Mouse (Mus musculus) liver, postnatal 0 days (tissue): ENCODE data around the gene Tmcc3.

Source experiments
- CTCF ChIP-seq: sonication (generic); IDR thresholded peaks from 2 replicates; pipeline ENCODE4 v1.5.1; 2016; ENCODE audit warnings: antibody characterized with exemption, low read depth
- EP300 ChIP-seq: IDR thresholded peaks from 2 replicates; pipeline ENCODE4 v1.6.1; 2016; ENCODE audit warnings: antibody characterized with exemption, low read depth, mild to moderate bottlenecking

DNA sequence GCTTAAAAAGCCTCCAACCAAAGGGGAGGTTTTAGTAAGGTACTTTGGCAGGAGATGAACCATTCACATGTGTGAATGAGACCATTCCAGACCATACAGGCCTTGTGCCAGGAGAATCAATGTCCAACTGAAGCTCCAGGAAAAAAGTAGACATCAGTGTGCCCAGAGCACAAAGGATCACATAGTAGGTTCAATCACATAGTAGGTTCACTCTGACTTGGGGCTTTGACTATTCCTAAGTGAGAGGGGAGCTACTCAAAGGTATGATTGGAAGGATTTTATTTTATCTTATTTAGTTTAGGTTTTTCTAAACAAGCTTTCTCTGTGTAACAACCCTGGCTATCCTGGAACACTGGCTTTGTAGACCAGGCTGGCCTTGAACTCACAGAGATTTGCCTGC is 169.9 kb downstream of the Tmcc3 start:
- TF ChIP-seq CTCF (no peak), EP300 (no peak)
